Mouse (Mus musculus) liver, embryonic 14.5 days (tissue): ENCODE measurements around the gene Parm1.

ENCODE experiments used
- CTCF ChIP-seq: IDR thresholded peaks from 2 replicates; pipeline ENCODE4 v1.5.1; 2016; ENCODE audit warnings: antibody characterized with exemption, low read depth, control low read depth
- EP300 ChIP-seq: IDR thresholded peaks from 2 replicates; pipeline ENCODE4 v1.6.1; 2016; ENCODE audit warnings: antibody characterized with exemption, low read depth

GRCm38 (mm10) chr5:91594083-91594482, 76.7 kb downstream of the Parm1 start:
- TF ChIP-seq EP300 (no peak), CTCF (no peak)
